ENCODE assay signal across 23 mouse cellular contexts in genomic region chr9:17393061-17393460, GRCm38 (mm10).
DNase-seq lines count a peak whose midpoint lies in the region; ATAC-seq and TF ChIP-seq lines count a peak whose summit lies in the region.
"Had no signal": no experiment of that assay in that cellular context is flagged by ENCODE, and none has a peak within 500 bp of the region (broad histone marks: within the 10 kb centered on the region; RNA-seq: fewer than 3 reads in every experiment).

No protein-coding gene starts in this region.

- intact Hi-C loops in left cerebral cortex, adult 2 months (cut with DNase I): loop anchor here (2.0 to 10.0 kb wide), 5 partner anchors 350 to 1358 kb away; partner anchors contain the start of gene Fat3

- H3K4me3 ChIP-seq in left cerebral cortex, adult 2 months: no peak overlapping the region
- H3K4me3 ChIP-seq: embryonic facial prominence, embryonic 15.5 days; gastrocnemius, adult 2 months; heart, embryonic 10.5 days; liver, embryonic 13.5 days had no signal

- ATAC-seq in frontal cortex, adult (ENCODE audit: low TSS enrichment): peak; percentile 97
- ATAC-seq: inflammation-experienced regulatory T-cells, adult 6 months; Patski had no signal

- no peak for TF ChIP-seq CTCF in left cerebral cortex, adult 2 months (IDR thresholded peaks at IDR 0.05)

- no peak for DNase-seq in frontal cortex, postnatal 25 days (ENCODE audit: low spot score in 2 of 2)
- DNase-seq in left cerebral cortex, adult 9 months (ENCODE audit: low spot score in 2 of 2): peak; percentile 11 to 58
- no peak for DNase-seq in left cerebral cortex, adult 2 months (ENCODE audit: extremely low spot score in 1 of 2, low spot score in 2 of 2)
- DNase-seq in brain, embryonic 18.5 days (ENCODE audit: low read depth, low spot score): peak; percentile 51
- DNase-seq in telencephalon, adult 2 months (ENCODE audit: low read depth, low spot score): peak; percentile 90
- DNase-seq in embryo, embryonic 9.5 days (ENCODE audit: extremely low spot score): no peak
- DNase-seq: adrenal gland, postnatal 36 days; B cell, adult 2 months; cerebellum, adult 18-20 months; cerebellum, postnatal 14 days; gastrocnemius, adult 2 months; heart, postnatal 4 days; kidney, adult 2 months; liver, embryonic 13.5 days; lung, adult 2 months; lung, postnatal 14 days had no signal

- no peak overlapping the region for H3K27ac ChIP-seq in left cerebral cortex, adult 2 months
- H3K27ac ChIP-seq: embryonic facial prominence, embryonic 15.5 days; gastrocnemius, adult 2 months; heart, embryonic 10.5 days; hindbrain, embryonic 14.5 days; kidney, postnatal 0 days; liver, embryonic 13.5 days had no signal

Comparison
In these comparisons a context has a peak if more than half of its experiments do, and no peak if none do; other contexts are left out.
1. DNase-seq: peak in left cerebral cortex, adult 9 months (2 of 2), brain, embryonic 18.5 days (single experiment) and telencephalon, adult 2 months (single experiment); none in frontal cortex, postnatal 25 days (0 of 2), left cerebral cortex, adult 2 months (0 of 2) and embryo, embryonic 9.5 days (single experiment).